Mouse (Mus musculus): Measurements from ENCODE around the gene Srgap1.

GRCm38 (mm10) chr10:121732542-121732941, 314.6 kb downstream of the Srgap1 start:
- TF ChIP-seq CTCF (IDR thresholded peaks at IDR 0.05) (no peak), EP300 (IDR thresholded peaks at IDR 0.05) (no peak)
